Mouse (Mus musculus) spleen, embryonic (tissue): ENCODE data around the gene Akr1c14.
"Not testable (repeated sequence)": the region's sequence is repeated elsewhere in the genome, so short reads cannot be mapped to it uniquely, and the experiment has no call there.

Source experiments
- CTCF ChIA-PET: fragments of 350-600 bp; sonication (Branson Sonifier 250); formaldehyde crosslinking; loops from one replicate; lab custom pipeline; 2022; lab: Charles Lee

Akr1c14 gene

DNA sequence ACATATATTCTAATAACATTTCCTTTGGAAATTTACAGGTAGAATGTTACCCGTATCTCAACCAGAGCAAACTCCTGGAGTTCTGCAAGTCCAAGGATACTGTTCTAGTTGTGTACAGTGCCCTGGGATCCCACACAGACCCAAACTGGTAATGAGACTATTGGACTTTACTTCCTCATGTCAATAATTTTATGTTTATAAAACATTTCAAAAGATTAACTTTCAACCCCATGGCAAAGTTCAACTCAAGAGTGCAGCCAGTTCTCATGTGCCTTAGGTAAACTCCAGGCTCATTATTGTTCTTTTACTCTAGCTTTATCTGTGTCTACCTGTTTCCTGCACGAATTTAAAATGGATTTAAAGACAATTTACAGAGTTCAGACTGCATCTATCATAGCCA, at the start of gene Akr1c14:
Akr1c14 (plus strand) TSS at position 293 of the 400 bp plus-strand sequence.
- CTCF ChIA-PET, result no interaction called here

DNA sequence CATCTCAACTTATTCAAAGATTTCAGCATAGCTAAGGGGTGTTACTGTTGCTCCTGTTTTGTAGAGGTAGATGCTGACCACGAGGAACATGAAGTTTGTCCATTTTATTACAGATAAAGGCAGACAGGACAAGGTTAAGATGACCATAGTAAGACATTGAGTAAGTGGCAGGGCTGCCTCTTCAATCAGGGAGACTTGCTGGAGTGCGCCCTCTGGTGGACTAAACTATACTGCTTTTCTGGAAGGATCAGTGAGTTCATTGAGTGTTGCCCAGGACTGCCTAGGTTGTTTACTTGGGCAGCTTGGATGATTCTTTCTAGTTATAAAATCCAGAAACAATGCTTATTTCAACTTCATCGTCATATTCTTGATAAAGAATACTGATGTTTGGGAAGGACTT, 47.1 kb upstream of the Akr1c14 start:
- CTCF ChIA-PET, result interaction anchor here (1.1 kb wide), 1 partner anchor 336 kb away, joined by 4 read pairs; no protein-coding TSS in a partner anchor

DNA sequence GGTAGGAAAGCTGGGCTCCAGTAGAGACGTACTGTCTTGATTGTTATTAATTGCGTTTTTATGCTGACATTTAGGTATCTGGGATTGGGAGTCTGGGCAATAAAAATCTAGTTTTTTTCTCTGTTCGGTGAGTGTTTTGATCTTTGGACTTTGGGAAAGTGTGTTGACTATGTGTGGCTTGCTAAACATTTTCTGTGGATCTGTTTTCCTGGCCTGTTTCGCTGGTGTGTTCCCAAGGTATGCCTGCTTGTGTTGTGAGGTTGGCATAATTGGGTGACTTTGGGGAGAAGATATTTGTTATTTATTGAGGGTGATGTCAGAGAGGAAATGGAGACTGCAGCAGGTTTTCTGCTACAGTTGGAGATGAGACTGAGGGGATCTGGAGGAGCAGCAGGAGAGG, 38.0 kb upstream of the Akr1c14 start:
- CTCF ChIA-PET, result no interaction called here

DNA sequence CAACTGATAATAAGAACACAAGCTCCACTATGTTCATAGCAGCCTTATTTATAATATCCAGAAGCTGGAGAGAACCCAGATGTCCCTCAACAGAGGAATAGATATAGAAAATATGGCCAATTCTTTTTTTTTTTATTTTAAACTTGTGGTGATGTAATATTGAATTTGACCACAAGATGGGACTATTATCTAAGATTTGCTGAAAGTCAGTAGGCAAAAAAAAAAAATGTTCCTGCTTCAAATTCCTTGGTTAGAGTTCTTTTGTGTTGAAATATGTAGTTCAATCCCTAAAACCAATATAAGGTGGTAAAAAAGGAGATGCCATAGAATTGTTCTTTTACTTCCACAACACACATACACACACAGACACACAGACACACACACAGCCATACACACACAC, 35.0 kb upstream of the Akr1c14 start:
- CTCF ChIA-PET, result no interaction called here

DNA sequence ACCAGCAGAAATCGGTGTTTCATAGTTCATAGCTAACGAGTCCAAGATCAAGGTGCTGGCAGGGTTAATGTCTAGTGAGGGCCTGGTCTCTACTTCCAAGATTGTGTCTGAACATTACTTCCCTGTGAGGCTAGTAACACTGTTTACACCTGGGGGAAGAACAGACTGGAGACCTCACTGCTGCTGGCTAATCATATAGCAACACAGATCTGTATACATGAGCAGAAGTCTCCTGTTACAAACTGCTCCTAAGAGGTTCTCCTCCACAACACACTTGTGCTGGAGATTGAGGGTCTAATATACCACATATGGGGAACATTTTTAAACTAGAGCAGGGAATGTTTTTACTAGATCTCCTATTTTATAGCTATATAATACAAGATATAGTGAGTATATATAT, 18.9 kb upstream of the Akr1c14 start:
- CTCF ChIA-PET, result no interaction called here

DNA sequence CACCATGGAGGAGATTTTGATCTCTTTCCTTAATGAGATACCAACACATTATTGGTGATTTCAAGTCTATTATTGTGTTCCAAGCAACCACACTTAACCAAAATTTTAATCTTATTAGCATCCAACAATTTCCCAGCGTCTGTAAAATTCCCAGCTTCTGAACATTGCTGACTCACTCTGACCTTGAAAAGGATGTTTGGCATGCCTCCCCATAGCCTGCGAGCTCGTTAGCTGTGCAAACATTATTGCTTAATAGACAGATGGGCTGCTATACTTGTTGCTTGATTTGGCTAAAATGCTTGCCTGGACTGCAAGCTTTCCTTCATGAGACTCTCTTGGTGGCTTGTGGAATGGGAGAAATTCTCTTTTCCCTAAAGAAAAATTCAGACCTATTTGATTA, 16.3 kb upstream of the Akr1c14 start:
- CTCF ChIA-PET, result no interaction called here

DNA sequence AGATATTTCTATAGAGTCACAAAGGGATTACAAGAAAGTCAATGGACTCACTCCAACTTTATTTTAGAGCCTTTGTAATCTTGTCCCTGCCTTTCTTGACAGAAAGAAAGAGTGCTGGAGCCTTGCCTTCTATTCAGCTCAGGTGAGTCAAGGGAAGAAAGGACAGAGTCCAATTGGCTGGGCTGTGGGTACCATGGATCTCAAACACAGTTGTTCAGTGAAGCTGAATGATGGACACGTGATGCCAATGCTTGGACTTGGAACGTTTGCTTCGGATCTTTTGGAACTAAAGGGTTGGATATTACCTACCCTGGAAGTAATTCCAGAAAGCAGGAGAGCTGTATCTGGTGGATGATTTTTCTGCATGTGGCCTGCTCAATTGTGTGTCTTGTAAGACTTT, 13.8 kb upstream of the Akr1c14 start:
- CTCF ChIA-PET, result no interaction called here

DNA sequence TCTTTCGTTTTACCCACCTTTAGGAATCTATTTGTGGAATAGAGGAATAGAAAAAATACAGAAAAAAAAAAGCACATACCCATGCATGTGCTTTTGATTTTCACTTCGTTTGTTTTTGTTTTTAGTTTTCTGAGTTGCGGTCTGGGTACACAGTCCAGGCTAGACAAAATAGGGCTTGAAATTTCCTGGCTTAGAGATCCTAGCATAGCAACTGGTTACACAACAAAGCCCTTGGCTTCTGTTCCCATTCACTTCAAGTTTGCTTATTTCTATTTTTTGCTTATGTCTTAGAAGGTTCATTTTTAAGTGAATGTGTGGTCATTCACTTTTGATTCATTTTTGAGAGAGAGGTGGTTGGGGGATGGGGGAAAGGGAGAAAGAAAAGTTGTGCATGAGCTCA, 2.7 kb upstream of the Akr1c14 start:
- CTCF ChIA-PET, result no interaction called here

DNA sequence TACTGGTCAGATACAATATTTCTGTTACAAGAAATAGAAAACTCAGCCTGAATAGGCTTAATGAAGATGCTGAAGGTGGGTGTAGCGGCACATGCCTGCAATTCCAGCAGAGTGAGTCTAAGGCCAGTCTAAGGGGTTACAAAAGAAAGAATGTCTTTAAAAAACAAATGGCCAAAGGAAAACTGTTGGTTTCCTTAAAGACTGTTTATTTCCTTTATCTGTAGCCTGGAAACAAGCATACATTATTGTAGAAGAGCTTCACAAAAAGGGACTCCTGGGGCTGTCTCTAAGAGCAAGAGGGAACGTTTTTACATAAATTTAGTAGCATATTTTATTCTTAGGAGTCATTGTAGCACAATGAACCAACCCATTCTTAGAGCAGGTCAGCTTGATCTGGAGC, 2.0 kb upstream of the Akr1c14 start:
- CTCF ChIA-PET, result no interaction called here

DNA sequence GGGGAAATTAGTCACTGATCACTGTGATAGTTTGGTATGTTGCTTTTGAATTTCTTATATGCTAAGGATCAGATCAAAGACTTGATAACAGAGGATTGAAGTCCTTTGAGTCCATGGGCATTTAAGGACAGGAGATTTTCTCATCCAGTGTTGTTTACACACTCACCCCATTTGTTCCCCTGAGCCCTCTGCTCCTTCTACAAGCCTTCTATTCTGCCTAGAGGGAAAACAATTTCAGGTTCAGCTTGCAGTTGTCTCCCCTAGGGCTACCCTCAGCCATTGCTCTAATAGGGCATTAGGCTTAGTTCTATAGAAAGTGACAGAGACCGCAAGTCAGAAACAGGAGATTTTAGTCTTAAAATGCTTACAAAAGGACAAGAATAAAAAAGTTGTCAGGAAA, 585 bp upstream of the Akr1c14 start:
- CTCF ChIA-PET, result no interaction called here

DNA sequence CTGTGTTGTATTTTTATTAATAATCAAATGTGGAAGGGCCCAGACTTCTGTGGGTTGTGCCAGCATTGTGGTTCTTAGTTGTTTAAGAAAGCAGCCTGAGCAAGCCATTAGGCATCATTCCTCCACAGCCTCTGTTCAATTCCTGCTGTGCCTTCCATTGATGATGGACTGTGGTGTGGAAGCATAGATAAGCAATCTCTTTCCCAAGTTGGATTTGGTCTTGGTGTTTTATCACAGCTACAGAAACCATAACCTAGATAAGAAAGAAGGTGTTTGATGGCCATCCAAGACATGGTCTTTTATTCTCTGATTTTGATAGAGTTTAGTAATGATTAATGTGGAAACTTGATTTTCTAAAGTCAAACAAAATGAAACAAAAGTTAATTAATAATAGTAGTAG, 844 bp downstream of the Akr1c14 start:
- CTCF ChIA-PET, result no interaction called here

DNA sequence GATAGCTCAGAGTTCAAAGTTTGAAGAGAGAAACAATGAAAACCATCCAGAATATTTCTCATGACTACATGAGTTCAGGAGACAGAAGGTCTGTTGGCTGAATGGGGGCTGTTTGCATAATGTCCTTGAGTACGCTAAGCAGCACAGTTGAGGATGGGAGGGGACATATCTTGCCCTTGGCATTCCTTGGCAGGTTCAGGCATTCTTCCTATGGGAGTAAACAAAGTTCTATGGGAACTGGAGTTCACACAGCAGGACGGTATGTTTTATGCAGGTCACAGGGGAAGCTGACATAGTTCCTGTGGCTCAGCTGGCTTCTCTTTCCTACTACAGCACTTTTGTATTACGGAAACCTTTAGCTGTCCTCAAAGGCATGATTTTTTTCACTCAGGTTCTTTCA, 6.6 kb downstream of the Akr1c14 start:
- CTCF ChIA-PET, result no interaction called here

DNA sequence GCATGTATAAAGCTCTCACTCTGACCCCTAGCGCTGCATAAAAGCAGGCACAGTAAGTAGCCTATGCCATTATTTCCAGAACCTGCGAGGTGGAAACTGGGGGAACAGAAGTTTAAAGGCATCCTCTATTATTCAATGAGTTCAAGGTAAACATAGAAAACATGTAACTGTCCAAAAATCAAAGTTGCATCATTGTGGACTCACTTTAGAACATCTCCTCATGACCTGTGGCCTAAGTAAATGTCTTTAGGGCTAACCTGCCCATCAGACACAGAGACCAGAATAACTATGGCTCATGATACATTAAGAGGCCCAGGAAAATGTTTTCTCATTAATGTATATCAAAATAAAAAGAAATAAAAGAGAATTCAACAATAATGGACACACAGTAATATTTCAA, 7.4 kb downstream of the Akr1c14 start:
- CTCF ChIA-PET, result no interaction called here

DNA sequence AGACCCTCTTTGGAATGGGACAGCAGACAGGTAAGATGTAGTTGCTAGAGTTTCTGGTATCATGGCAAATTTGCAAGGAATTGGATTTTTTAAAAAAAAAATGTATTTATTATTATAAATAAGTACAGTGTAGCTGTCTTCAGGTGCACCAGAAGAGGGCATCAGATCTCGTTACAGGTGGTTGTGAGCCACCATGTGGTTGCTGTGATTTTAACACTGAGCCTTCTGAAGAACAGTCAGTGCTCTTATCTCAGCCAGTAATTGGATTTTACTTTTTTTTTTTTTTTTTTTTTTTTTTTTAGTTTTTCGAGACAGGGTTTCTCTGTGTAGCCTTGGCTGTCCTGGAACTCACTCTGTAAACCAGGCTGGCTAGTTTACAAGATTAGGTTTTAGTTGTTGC, 9.4 kb downstream of the Akr1c14 start:
- CTCF ChIA-PET, result not testable (repeated sequence)

DNA sequence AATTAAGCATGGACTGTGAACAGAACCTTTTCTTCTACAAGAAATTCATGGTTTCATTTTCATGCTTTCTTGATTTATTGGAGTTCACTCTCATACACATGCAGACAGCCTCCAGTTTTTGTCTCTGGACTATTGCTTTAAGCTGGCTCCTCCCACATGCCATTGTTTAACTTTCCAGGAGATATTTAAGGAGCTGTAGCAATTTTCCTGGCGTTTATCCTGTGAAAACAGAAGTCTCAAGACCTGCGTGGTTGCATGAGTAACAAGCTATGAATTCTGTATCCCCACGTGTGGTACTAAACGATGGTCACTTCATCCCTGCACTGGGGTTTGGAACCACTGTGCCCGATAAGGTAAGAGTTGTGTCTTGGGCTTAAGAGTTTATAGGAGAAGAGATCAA, 10.6 kb downstream of the Akr1c14 start:
- CTCF ChIA-PET, result no interaction called here

DNA sequence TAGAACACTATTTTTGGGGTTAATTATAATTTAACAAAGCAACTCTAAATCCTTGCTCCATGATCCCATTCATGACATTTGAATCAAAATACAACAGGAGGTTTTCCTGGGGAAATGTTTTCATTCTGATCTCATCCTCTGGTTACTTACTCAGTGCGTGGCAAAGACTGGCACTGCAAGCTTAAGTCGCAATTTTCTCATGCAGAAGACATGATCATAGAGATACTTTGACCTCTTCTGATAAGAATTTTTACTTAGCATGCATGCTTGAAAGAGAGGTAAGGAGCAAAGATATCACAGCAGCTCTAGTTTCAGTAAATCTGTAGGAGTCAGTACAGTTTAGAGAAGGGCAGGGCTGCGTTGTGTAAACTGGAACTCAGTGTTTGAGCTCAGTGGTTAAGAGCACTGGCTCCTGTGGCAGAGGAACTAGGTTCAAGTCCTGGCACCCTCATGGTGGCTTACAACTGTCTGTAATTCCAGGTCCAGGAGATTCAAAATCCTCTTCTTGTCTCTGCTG, 11.5 kb downstream of the Akr1c14 start:
- CTCF ChIA-PET, result no interaction called here

DNA sequence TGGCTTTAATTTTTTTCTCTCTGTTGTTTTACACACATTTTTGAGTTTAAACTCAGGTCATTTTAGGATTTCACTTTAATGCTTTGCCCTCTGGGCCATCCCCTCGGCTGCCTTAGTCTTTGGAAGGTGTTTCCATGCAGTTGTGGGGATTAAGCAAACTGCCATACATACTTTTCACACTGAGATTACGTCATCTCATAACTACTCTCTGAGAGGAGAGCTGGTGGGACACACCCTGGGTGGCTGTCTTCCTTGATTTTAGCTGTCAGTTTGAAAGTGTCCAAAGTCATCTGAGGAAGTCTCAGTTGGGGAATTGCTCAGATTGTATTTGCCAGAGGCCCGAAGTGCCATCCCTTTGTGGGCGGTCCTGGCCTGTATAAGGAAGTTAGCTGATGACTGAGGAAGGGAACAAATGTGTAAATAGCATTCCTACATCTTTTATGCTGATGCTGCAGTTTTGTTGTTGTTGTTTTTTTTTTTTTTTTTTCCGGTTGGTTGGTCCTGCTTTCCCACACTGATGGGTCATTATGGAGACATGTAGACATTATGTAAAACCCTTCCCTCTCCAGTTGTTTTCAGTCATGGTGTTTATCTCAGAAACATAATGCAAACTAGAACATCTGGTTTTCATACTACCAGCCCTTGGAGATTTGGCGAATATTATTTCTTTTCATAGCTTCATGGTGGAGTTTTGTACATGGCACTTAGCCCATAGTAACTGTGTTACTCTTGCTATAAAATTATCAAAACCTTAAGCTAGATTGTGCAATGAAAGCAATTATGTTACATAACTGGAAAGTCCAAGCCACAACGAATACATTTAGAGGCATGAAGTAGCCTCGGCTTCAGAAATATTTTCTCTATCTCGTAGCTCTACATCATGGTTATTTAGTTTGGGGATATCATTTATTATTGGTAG, 28.0 kb downstream of the Akr1c14 start:
- CTCF ChIA-PET, result no interaction called here

DNA sequence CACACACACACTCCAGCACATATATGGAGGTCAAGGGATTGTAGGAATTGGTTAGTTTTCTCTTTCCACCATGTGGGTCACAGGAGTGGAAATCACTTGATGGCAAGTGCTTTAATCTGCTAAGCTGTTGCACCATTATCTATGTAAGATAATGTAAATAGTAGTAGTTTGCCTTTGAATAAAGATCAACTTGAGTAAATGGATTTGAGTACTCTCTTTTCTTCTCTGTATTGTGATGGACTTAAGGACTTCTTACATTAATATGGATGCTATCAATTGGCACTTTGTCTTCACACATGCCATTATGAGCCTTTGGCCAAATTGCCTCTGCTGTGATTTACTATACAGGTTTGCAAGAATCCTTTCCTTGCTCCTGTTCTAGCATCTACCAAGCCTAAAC, 31.1 kb downstream of the Akr1c14 start:
- CTCF ChIA-PET, result no interaction called here

DNA sequence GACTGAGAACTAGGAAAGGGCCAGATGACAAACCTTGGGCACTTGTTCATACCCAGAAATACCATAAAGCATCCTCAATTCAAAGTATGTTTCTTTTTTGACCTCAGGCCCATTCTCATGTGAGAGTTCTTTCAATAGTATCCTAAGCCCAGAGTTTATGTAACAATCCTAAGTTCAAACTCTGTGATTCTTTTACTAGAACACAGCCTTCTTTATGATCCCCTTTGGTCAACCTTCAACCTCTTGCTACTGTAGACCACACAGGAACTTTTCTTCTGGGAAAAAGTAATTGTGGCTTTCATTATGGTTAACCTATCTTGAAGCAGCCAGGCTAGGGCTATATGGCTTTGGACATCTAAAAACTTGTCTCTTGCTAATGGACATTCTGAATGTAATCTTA, 52.9 kb downstream of the Akr1c14 start:
- CTCF ChIA-PET, result no interaction called here

DNA sequence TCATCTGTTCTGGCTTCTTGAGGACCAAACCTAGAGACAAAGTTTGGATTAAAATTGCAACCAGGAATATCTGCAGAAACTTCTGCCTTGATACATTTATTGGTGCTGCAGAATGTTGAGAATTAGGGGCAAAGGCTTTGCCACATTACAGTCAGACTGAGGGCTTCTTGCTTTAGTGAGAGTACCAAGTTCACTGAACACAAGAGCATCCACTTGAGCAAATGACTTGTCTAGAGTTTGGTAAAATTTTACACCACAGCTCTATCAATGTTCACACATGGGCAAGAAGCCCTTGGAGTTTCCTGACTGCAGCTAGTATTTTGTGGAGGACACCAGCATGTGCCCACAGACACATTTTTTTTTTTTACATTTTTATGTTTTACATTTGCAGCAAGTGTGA, 53.9 kb downstream of the Akr1c14 start:
- CTCF ChIA-PET, result no interaction called here

DNA sequence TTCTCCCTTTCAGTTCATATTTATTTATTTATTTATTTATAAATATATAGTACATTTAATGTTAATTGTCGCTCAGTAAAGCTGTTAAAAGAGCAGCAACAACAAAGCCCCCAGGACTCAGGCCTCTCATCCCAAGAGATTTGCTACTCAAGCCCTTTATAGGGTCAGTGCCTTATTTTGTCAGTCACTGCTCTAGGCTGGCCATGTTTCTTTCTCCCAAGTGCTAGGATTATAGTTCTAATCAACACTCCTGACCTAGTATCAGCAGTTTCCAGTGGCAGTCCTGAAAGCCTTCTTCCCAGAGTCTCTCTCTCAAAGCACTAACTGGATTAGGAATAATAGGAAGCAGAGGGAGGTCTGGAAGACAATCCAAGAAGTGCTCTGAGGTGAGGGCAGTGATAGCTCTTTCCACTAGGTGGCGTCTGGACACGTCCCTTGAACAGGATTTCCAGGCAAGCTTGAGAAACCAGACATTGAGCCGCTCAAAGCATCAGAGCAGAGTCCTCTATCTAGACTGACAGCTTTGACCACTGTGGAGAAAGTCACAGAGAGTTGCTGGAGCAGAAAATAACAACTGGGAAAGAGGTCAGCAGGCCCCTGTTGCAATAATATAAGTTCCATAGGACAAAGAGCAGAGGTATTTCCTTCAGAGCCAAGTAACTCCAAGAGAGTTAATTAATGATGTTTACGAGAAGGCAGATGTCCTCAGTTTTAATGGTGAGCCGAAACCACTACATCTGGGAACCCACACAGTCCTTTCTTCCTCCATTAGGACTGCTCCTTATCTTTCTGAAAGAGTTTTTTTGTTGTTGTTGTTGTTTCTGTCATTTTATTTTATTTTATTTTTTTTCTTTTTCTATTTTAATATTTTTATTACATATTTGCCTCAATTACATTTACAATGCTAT, 61.7 kb downstream of the Akr1c14 start:
- CTCF ChIA-PET, result no interaction called here

DNA sequence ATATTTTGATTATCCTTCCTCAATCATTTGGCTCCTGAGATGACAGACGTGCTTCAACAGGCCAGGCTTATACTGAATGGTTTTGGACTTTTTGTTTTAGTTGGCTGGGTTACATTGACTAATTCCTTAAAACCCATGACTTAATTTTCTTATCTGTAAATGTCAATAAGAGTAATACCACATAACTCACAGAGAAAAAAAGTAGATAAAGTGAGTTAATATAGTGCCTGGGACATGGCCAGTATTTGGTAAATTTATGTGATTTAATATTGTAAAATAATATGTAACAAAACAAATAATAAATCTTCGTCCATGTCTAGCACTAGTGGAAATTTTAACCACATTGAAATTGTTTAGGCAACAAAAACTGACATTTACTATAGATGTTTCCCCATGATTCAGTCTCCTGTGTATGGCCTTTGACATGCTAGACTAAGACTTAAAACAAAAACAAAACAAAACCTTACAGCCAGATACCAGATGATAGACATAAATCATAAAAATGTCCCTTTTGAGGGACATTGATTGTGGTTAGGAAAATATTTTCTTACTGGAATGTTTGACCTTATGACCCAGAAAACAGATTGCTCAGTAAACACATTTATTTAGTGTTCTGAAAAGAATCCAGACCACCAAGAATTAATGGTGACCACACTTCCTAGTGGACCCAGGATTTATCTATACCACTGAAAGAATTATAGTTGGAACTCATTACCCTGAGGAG, 70.5 kb downstream of the Akr1c14 start:
- CTCF ChIA-PET, result no interaction called here
